Mouse (Mus musculus): ENCODE data around the gene Fbxw28. TPM values are rescaled to one million over a fixed set of nuclear protein-coding genes. Genes with fewer than 3 reads are reported as not detected.
"Not testable (repeated sequence)": the region's sequence is repeated elsewhere in the genome, so short reads cannot be mapped to it uniquely, and the experiment has no call there.

Gene Fbxw28
- not detected for total RNA-seq (2021)

- DNase-seq; intact Hi-C loops (cut with DNase I): not testable (repeated sequence)
These were observed at the start of gene Fbxw28 for GRCm38 (mm10) chr9:109339559-109339958. Gene Fbxw28 (minus strand): TSS chr9:109339659.

GRCm38 (mm10) chr9:109287576-109287975, 51.9 kb downstream of the Fbxw28 start, which contains the start of gene Fbxw14:
Gene Fbxw14 (minus strand): TSS chr9:109287676.
- DNase-seq; intact Hi-C loops (cut with DNase I): not testable (repeated sequence)

Other genes with a start within 250 kb of the Fbxw28 start
- 10 to 100 TPM; 16.4 to 19.1 TPM for gene Plxnb1, start 244.3 kb downstream of the Fbxw28 start, total RNA-seq (2021)
- gene Fbxw21, start 177.6 kb downstream of the Fbxw28 start, total RNA-seq (2021) = not detected
- not detected for gene Fbxw13, start 143.7 kb downstream of the Fbxw28 start, total RNA-seq (2021)
- not detected for gene Fbxw20, start 104.9 kb downstream of the Fbxw28 start, total RNA-seq (2021)
- gene Fbxw14, start 52.0 kb downstream of the Fbxw28 start, total RNA-seq (2021) = not detected
- gene Fbxw22, start 64.6 kb upstream of the Fbxw28 start, total RNA-seq (2021) = not detected
- gene Fbxw16, start 109.5 kb upstream of the Fbxw28 start, total RNA-seq (2021) = not detected
- not detected for gene Fbxw19, start 156.2 kb upstream of the Fbxw28 start, total RNA-seq (2021)
- gene Fbxw15, start 228.6 kb upstream of the Fbxw28 start, total RNA-seq (2021) = not detected

All from heart, postnatal 36 days (tissue).